Mouse (Mus musculus) left cerebral cortex, adult 8-10 months (tissue): ENCODE results near the gene Ksr1. TPM values are rescaled to one million over a fixed set of nuclear protein-coding genes. Genes with fewer than 3 reads are reported as not detected.

Experiments used
- DNase-seq, 2 experiments: peaks; one replicate each; pipeline ENCODE4 v3.0.0; 2022; ENCODE audit warnings: low spot score in 2 of 2
- total RNA-seq, 4 experiments: library from RNA; stranded (reverse); gene quantifications; 2 replicates each; pipeline ENCODE4 v1.2.4; 2022

Ksr1 gene
- total RNA-seq, 4 experiments from 2014 or later: 53.6 to 63.6 (median 56.0) TPM

DNA sequence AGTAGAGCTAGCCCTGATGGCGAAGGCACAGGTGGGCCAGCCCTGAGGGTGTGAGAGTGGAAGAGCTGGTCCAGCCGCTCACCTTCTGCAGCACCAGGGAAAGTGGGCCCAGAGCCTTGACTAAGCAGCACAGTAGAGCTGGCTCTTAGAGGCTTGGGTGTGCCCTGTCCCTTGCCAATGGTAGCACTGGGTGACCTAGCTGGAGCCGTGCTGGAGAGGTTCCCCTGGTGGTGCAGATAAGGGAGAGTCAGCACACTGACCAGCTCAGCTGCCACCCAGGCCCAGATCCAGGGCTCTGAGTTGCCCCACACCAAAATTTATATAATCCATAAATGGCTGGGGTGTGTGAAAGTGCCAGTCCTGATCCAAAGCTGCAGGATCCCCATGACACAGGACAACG, 79.0 kb downstream of the Ksr1 start:
- DNase-seq: no peak

DNA sequence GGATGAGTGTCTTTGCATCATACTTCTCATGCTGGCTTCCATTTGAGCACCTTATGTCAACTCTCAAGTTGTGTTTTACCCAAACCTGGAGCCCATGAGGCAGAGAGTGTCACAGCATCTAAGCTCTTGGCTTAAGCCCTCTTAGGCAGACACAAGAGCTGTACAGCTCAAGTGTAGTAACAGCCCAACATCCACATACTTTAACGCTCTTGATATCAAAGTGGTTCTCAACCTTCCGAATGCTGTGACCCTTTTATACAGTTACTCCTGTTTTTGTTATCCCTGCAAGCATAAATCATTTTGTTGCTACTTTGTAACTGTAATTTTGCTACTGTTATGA, 80.0 kb downstream of the Ksr1 start:
- no peak for DNase-seq

DNA sequence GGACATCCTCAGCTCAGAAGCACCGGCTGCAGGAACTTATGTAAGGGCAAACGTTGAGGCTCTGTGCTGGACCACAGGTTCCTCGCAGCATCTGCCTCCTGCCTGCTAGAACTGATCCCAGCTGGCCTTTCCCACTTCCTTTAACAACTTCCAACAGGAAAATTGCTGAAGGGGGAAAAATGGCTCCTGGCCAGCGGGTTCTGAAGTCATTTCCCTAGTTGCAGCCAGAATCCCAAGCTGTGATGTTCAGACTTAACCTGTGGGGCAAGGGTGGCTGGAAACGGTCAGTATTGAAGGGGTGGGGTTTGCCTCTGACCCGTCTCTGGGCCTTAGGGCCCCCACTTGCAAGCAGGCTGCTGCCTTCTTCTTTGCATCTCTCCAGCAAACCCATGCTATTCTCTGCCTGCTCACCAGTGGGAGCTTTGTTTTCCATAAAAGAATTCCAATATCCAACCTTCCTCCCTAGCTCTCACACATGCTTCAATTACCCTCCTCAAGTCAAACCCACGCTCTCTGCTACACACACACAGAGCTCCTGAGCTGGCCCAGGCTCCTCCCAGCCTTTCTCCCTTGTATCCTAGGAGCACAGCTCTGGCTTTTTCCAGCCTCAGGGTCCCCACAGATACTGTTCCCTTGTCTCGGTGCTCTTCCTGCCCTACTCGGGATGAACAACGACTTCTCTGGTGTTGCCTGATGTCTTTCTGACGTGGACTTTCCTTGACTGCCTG, 80.6 kb downstream of the Ksr1 start:
- no peak for DNase-seq

DNA sequence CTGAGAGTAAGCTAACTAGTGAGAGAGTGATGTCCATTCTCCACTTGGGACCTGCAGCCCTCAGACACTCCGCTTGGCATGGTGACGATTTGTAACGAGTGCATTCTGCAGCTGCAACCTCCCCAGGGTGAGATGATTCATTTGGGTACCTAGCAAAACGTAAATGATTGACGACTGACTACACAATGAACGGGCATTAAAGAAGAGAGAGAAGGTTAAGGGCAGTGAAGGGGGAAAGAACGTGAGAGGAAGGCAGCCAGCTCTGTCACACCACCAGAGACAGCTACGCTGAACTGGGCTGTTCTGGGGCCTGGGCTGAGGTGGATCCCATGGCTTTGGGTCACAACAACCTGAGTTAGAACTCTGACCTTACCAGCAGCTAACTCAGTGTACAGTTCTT, 81.9 kb downstream of the Ksr1 start:
- DNase-seq: no peak

DNA sequence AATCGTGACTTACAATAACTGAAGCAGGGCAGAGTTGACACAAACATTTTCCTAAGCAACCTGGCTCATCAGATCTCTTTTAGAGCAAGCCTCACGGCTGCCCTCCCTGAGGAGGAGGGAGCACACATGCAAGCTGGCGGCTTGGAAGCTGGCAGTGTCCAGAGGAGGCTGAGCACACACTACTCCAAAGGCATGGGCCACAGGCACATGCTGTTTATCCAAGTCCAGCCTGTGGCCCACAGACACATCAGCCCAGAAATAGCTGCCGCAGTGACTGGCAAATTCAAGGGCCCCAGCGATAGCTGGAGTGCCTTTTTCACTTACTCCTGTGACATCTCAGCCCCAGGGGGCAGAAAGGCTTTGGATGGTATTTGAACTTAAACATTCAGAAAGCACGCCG, 82.6 kb downstream of the Ksr1 start:
- DNase-seq: no peak

DNA sequence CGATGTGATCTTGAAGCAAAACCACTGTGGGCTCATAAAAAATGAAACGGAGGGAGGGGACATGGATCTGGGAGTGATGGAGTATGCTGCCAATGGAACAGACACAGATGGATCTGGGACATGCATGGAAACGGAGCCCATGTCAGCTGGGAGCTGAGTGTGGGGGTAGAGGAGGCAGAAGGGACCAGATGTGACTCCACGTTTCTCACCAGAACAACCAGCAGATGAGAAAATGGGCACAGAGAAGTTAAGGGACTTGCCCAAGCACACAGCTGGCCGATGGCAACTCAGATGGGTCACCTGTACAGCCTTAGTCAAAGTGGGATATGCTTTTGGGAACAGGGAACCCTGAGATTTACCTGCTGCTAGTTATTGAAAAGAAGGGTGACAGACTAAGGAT, 83.3 kb downstream of the Ksr1 start:
- DNase-seq: no peak

DNA sequence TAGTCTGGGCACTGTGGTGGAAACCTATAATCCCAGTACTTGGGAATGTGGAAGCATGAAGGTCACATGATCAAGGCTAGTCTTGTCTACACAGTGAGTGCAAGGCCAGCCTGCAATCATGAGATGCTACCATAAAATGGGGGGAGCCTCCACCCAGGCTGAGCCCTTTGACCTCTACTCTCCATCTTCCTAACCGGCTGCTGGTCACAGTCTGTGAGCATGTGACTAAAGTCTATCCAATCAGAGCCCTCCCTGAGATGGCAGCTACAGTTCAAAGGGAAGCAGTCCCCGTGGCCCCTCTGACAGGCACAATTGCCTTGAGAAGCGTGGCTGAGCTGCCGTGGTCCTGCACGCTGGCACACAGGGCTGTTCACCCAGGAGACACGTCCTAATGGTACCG, 84.4 kb downstream of the Ksr1 start:
- no peak for DNase-seq

DNA sequence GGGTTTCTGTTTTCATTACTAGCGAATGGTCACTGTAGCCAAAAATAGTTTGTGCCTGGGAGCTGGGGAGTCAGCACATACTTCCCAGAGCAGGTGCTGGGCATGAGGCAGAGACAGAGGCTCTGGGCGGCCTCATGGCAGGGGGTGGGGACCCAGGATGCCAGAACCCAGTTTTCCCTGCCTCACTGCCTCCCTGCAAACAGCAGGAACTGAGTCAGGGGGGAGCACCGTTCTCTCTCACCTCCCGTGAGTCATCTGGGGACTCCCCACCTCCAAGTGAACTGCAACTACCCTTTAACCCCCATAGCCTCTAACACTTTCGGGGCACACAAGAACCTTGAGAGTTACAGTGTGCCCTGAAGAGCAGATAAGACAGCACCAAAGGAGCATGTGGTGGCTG, 86.4 kb downstream of the Ksr1 start:
- no peak for DNase-seq

DNA sequence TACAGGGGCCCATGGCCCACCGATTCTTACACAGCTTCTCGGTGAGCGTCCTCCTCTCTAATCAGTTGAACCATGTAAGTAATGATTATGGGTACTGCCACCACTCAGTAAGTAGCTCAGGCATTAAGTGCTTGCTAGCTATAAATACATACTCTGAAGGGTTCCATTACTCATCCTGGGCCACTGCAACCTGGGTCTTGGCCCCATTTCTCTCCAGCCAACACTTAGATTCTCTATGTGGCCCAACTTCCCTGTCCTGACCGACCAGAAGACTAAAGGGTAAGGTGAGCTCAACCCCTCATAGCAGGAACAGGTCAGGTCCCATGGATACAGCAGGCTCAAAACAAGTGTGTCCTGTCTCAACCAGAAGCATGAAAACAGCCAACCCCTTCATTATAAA, 87.1 kb downstream of the Ksr1 start:
- no peak for DNase-seq

DNA sequence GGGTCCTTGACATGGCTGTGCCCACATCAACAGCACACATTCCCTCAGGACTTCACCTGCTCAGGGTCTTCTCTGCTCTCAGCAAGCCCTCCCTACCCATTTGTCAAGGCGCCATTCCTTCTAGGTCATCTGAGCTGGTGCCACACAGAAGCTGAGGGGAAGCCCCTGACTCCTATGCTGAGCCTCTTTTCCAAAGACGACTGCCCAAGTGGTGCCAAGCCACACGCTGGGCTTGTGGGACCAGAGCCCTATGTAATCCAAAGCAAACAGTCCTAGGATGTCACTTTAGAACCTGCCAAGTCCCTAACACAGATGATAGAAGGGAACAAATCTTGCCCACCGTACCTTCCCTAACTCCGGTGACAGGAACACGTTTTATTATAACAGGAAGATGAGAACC, 87.6 kb downstream of the Ksr1 start:
- DNase-seq: no peak

DNA sequence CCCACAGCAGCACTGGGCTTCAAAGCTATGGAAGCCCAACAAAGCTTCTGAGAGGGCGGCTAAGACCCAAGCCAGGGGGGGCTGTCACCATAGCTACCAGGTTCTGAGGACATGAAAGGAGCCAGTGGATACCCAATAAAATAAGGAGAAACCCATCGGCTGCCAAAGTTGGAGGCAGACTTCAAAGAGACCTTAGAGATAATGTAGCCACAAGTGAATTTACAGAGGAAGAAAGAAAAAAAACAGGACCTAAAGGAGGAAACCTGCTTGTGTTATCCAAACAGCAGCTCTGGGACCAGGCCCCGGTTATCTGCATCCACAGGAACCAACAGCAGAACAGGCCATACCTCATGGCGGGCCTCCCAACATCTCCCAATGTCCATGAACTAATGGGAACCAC, 88.4 kb downstream of the Ksr1 start:
- DNase-seq: no peak

DNA sequence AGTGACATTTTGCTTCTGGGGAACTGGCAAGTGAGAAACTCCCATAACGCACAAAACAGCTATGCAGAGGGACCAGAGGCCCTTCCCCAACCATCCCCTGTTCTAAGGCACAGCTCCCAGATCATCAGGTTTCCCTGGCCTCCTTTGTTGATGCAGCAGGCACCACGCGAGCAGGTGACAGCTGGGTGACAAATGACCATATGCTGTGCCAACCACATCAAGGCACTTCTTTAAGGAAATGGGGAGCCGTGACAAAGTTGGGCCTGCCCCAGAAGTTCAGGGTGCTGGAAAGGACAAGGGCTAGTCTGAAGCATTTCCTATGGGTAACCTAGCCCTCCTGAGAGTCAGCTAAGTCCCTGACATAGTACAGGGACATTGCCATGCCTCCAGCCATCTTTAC, 89.3 kb downstream of the Ksr1 start:
- DNase-seq: no peak

DNA sequence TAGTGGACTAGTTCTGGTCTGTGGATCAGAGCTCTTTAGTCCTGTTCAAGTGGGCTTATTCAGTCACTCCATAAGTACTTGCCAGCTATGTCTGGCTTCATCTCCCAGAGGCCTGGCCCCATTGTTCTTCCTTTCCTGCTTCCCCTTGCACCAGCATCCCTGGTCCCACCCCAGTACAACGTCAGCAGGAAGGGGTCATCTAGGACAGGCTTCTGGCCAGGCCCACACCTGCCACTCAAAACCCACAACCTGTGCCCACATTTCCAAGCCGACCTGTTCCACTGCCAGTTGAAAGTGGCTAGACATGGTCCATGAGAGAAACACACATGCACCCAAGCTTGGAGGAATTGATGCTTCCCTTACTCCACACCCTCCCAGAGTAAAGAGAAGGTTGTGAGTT, 90.2 kb downstream of the Ksr1 start:
- no peak for DNase-seq

DNA sequence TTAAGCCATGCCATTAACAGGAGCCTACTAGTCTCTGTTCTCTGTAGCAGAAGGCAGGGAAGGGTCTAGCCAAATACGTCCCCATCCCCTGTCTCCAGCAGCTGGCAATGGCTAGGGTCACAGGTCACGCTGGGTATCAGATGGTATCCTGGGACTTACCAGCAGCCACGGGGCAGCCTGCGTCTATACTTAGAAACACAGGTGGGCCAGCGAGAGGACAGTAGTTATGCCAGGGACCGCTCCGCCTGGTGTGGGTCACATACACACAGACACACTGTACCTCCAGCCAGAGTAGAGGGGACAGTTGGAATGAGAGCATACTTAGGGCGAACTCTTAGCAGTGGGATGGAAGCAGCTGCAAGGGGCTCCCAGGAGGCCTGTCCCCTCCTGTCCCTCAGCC, 91.0 kb downstream of the Ksr1 start:
- DNase-seq: no peak

DNA sequence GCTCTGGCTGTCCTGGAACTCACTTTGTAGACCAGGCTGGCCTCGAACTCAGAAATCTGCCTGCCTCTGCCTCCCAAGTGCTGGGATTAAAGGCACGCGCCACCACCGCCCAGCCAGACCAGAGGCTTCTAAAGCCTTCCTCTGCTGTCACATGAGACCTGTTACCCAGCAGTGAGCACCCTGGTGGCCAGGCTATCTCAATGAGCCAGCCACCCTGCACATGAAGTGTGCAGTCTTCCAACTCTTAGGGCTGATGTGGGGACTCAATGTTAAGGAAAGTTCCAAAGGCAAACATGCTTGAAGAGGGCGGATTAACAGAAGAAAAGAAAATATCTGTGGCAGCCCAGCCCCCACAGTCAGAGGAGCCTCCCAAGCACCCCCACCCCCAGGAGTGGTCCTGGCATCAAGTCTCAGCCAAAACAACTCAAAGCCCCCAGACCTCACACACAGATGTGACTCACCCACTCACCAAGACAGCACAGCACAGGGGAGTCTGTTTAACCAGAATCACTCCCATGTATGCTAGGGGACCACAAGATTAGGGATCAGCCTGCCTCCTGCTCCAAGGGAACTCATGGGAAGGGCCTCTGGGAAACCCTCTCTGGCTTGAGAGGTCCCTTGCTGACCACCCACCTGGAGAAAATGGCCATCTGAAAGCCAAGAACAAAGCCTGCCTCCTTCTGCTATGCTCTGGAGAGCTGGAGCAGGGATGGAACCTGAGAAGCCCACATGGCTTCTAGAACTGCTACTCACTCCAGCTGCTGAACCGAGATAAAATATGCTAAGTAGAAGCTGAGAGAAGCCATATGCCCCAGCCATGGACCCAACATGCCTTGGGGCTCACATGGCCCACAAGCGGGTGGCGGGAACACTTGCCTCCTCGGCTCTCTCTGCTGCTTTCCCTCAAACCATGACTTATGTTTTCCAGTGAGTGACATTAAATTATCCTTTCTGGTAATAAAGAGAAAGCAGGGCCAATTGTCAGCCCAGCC, 91.8 kb downstream of the Ksr1 start:
- DNase-seq: no peak

DNA sequence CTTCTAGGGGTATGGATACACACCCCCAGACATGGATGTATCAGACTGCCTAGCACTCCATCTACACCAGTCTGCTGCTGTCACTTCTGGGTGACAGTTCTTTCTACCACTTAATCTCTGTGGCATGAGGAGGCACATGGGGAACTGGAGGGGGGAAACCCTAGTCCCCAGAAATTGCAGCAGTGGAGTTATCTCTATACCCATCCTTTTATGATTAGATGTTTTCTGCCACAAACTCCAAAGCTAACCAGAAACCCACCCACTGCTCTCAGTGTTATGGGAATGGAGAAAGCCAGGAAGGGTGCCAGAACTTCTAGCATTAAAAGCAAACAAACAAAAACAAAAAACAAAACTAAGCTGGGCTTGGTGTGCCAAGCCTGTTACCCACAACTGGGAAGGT, 92.8 kb downstream of the Ksr1 start:
- DNase-seq: no peak

DNA sequence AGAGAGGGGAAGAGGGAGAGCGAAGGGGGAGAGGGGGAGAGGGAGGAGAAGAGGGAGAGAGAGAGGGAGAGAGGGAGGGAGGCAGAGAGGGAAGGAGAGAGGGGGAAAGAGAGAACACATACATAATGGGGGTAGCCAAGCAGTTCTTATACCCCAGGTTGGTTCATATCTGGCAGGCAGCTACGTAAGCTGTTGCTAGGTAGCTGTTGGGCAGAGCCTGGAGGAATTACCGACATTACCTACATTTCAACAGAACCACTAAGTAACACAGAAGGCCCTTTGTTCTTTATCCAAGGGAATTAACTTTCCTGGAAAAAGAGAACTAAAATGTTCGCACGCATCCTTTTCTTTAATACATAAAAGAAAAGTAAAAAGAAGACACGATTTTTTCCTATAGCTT, 93.4 kb downstream of the Ksr1 start:
- no peak for DNase-seq

DNA sequence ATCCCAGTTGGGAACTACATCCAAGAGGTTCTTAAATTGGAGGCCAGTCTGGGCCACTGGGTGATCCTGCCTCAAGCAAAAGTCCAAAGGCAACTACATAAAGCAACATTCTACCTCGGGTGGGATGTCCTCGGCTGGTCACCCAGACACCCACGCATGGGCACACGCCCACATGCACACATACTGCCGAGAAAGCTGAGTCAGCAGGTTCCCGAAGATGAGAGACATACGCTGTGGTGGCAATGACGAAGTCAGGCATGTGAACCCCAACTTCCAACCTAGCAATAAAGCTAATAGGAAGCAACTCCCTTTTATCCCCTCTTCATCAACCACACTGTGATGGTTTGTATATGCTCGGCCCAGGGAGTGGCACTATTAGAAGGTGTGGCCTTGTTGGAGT, 94.7 kb downstream of the Ksr1 start:
- DNase-seq: no peak

DNA sequence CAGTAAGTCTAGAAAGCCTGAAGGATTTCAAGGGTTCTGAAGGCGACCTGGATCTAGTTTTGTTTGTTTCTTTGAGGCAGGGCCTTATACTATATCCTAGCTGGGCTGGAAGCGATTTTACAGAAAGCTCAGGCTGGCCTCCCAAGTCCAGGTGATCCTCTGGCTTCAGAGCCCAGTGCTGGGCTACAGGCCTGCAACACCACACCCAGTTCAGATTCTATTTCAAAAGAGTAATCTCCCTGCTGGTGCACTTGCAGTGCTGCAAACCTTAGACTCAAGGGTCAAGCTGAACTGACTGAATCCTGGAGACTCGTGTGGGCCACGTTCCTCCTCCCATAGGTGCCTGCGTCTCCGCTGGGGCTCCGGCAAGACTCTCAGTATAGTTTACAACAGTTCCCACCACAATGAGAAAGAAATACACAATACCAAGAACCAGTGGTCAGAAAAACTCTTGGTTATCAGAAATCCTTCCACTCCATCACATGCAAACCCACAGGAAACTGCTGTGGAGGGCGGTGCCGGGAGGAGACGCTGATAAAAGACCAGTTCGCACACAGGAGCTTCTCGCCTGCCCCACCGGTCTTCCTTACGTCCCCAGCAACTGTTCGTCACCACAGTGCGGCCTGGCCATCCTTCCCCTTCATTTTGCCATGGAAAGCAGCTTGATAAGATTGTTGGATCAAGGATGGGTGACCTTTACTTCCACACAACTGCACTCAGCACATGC, 95.3 kb downstream of the Ksr1 start:
- DNase-seq: no peak

DNA sequence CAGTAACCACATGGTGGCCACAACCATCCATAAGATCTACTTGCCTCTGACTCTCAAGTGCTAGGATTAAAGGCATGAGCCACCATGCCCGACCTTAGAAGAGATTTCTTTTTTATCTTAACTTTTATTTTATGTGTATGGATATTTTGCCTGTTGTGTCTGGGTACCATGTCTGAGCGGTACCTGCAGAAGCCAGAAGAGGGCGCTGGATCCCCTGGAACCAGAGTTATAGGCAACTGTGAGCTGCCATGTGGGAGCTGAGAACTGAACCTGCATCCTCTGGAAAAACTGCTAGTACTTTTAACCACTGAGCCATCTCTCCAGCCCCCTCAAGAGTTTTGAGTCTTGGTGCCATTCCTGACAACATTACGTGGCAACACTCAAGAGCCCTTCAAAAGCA, 97.3 kb downstream of the Ksr1 start:
- no peak for DNase-seq

DNA sequence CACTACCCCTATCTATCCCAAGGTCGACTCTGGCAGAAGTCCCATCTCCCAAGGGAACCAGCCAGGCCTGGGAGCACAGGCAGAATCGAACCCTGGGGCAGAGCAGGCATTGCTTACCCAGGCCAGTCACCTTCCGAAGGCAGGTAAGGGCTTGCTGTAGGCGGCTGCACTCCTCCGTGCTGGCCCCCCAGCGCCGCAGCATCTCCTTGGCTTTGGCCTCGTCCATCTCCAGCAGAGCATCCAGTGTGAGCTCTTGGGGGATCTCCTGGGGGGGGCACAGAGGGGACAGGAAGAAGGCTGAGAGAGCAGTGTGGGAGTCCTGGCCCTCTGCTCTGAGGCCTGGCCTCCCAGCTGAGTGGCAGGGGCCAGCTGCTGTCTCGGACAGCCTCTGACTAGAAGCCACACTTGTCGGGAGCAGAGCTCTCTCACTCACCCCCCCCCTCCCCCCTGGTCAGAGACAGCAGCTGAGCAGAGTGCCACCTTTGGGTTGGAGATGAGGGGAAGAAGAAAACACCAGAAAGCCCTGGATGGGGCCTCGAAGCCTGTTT, 99.0 kb downstream of the Ksr1 start:
- DNase-seq: no peak

DNA sequence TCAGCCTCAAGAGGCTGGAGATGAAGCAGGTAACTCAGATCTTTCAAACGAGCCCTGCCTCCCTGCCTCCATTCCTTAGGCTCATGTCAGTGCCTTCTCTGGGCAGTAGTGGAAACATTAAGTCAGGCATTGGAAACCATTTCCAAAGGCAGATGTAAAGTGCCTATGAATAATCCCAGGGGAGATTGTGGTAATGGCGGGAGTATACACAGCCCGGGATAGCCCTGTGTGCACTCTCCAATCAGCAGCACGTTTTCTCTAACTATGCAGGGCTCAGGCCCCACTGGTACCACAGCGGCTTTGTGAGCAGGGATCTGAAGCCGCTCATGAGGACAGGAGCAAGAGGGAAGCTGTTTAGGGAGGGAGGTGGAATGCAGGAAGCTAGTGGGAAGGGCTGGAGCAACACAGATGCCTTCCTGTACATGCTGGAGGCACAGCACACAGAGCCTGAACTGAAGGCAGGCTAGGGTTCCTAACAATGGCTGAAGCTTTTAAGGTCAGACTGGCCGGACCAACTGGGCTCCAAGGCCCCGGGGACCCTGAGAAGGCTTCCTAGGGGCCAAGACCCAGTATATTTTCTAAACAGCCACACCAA, 99.5 kb downstream of the Ksr1 start:
- no peak for DNase-seq
